Mouse (Mus musculus): ENCODE data around the gene Epb41l5. TPM values are rescaled to one million over a fixed set of nuclear protein-coding genes. Genes with fewer than 3 reads are reported as not detected.

Epb41l5 gene
- 1 to 10 TPM; 2.7 to 5.6 TPM for total RNA-seq (2021)
- long read RNA-seq, experiment 1, result 0 reads
- long read RNA-seq, experiment 2, result 0 reads

- intact Hi-C loops (cut with DNase I), result no loop called here
- peak; percentile 81 to 87 for DNase-seq
Observed at GRCm38 (mm10) chr1:119648205-119649111, at the start of gene Epb41l5. Gene Epb41l5 (minus strand): TSS chr1:119649000.

- intact Hi-C loops (cut with DNase I), result loop anchor here (10.0 kb wide), 1 partner anchor 228 kb away; no protein-coding TSS in a partner anchor
- no peak for DNase-seq
Observed at GRCm38 (mm10) chr1:119696860-119697259, 48.1 kb upstream of the Epb41l5 start.

GRCm38 (mm10) chr1:119685773-119686558, 37.2 kb upstream of the Epb41l5 start:
- intact Hi-C loops (cut with DNase I), result no loop called here
- DNase-seq, result no peak

- intact Hi-C loops (cut with DNase I), result no loop called here
- DNase-seq, result no peak
Observed at GRCm38 (mm10) chr1:119681663-119682213, 32.9 kb upstream of the Epb41l5 start.

GRCm38 (mm10) chr1:119674984-119675383, 26.2 kb upstream of the Epb41l5 start:
- intact Hi-C loops (cut with DNase I), result loop anchor here (1.0 to 5.0 kb wide), 3 partner anchors 127 to 588 kb away; no protein-coding TSS in a partner anchor
- DNase-seq, result peak; percentile 27 to 41

GRCm38 (mm10) chr1:119666904-119667303, 18.1 kb upstream of the Epb41l5 start:
- intact Hi-C loops (cut with DNase I), result no loop called here
- no peak for DNase-seq

GRCm38 (mm10) chr1:119654307-119654706, 5.5 kb upstream of the Epb41l5 start:
- DNase-seq, result no peak
- intact Hi-C loops (cut with DNase I), result no loop called here

GRCm38 (mm10) chr1:119650386-119650785, 1.6 kb upstream of the Epb41l5 start:
- intact Hi-C loops (cut with DNase I), result no loop called here

GRCm38 (mm10) chr1:119649627-119650026, 827 bp upstream of the Epb41l5 start:
- intact Hi-C loops (cut with DNase I), result no loop called here
- no peak for DNase-seq

More at GRCm38 (mm10) chr1:119650386-119650785, 1.6 kb upstream of the Epb41l5 start:
- no peak for DNase-seq

- DNase-seq, result no peak
- intact Hi-C loops (cut with DNase I), result no loop called here
Observed at GRCm38 (mm10) chr1:119646356-119646755, 2.4 kb downstream of the Epb41l5 start.

GRCm38 (mm10) chr1:119642367-119642766, 6.4 kb downstream of the Epb41l5 start:
- intact Hi-C loops (cut with DNase I), result no loop called here

GRCm38 (mm10) chr1:119641090-119641812, 7.5 kb downstream of the Epb41l5 start:
- intact Hi-C loops (cut with DNase I), result no loop called here
- no peak for DNase-seq

More at GRCm38 (mm10) chr1:119642367-119642766, 6.4 kb downstream of the Epb41l5 start:
- peak; percentile 17 to 51 for DNase-seq

GRCm38 (mm10) chr1:119640006-119640405, 8.8 kb downstream of the Epb41l5 start:
- intact Hi-C loops (cut with DNase I), result no loop called here
- DNase-seq, result no peak

GRCm38 (mm10) chr1:119637188-119638023, 11.4 kb downstream of the Epb41l5 start:
- DNase-seq, result no peak
- intact Hi-C loops (cut with DNase I), result no loop called here

- intact Hi-C loops (cut with DNase I), result no loop called here
- DNase-seq, result no peak
Observed at GRCm38 (mm10) chr1:119634746-119635145, 14.1 kb downstream of the Epb41l5 start.

- no peak for DNase-seq
- intact Hi-C loops (cut with DNase I), result no loop called here
Observed at GRCm38 (mm10) chr1:119630428-119630827, 18.4 kb downstream of the Epb41l5 start.

GRCm38 (mm10) chr1:119626837-119627236, 22.0 kb downstream of the Epb41l5 start:
- no peak for DNase-seq
- intact Hi-C loops (cut with DNase I), result no loop called here

- intact Hi-C loops (cut with DNase I), result no loop called here
- no peak for DNase-seq
Observed at GRCm38 (mm10) chr1:119624444-119624843, 24.4 kb downstream of the Epb41l5 start.

- no peak for DNase-seq
Observed at GRCm38 (mm10) chr1:119605396-119605795, 43.4 kb downstream of the Epb41l5 start.

More at GRCm38 (mm10) chr1:119605396-119605795, 43.4 kb downstream of the Epb41l5 start:
- intact Hi-C loops (cut with DNase I), result no loop called here
